Mouse (Mus musculus) G1E (cell line): Measurements from ENCODE around the gene Slc25a13. TPM values are rescaled to one million over a fixed set of nuclear protein-coding genes. Genes with fewer than 3 reads are reported as not detected.

Source experiments
- ATAC-seq: 2 replicates; pipeline ENCODE4 v1.8.0; 2016; ENCODE audit warnings: mild to moderate bottlenecking; ENCODE audit not compliant: insufficient number of reproducible peaks, poor library complexity, low FRiP score, severe bottlenecking; ENCODE audit errors: extremely low read depth
- DNase-seq: peaks from one replicate; pipeline ENCODE4 v3.0.0; 2012; ENCODE audit warnings: low spot score
- H3K27me3 ChIP-seq: 2 replicates; pipeline ENCODE4 v1.6.1; 2012; ENCODE audit warnings: mild to moderate bottlenecking, low read length, inconsistent platforms; ENCODE audit not compliant: insufficient read depth
- H3K36me3 ChIP-seq: replicated peaks from 2 replicates; pipeline ENCODE3; 2012; ENCODE audit warnings: mild to moderate bottlenecking, inconsistent platforms
- H3K4me1 ChIP-seq: 2 replicates; pipeline ENCODE4 v1.6.1; 2012; ENCODE audit warnings: low read depth, low read length, inconsistent platforms, mixed read lengths; ENCODE audit not compliant: insufficient read depth
- H3K4me3 ChIP-seq: 2 replicates; pipeline ENCODE4 v1.5.1; 2012; ENCODE audit warnings: low read depth, mild to moderate bottlenecking, inconsistent platforms, low read length, moderate library complexity, mixed read lengths
- H3K9me3 ChIP-seq: replicated peaks from 2 replicates; pipeline ENCODE4 v1.6.1; 2012; ENCODE audit warnings: inconsistent platforms
- CTCF ChIP-seq: IDR thresholded peaks from 2 replicates; pipeline ENCODE4 v1.5.1; 2012; ENCODE audit warnings: low read depth, low read length, inconsistent platforms, mixed read lengths
- GATA1 ChIP-seq: IDR thresholded peaks from 2 replicates; pipeline ENCODE4 v1.6.1; 2012; ENCODE audit warnings: borderline replicate concordance, low read length, inconsistent platforms, mixed read lengths
- GATA2 ChIP-seq: IDR thresholded peaks from 2 replicates; pipeline ENCODE4 v1.6.1; 2012; ENCODE audit warnings: low read depth, low read length, inconsistent platforms, borderline replicate concordance
- POLR2AphosphoS5 ChIP-seq: IDR thresholded peaks from 2 replicates; pipeline ENCODE4 v1.6.1; 2012; ENCODE audit warnings: low read depth, low read length, inconsistent platforms; ENCODE audit not compliant: insufficient replicate concordance
- TAL1 ChIP-seq: conservative IDR thresholded peaks from 2 replicates; pipeline ENCODE4 v1.6.1; 2012; ENCODE audit warnings: low read depth, low read length, inconsistent platforms, mixed read lengths
- polyA plus RNA-seq: library from polyadenylated mRNA; stranded (reverse); fragments of >175 nt; gene quantifications from 2 replicates; pipeline ENCODE4 v1.2.3, GENCODE M21; 2012
- total RNA-seq, 2 experiments: library from RNA; stranded (forward) in 1 of 2; stranded (reverse) in 1 of 2; fragments of 200-1000 nt in 1 of 2; fragments of >200 nt in 1 of 2; fragmentation: Nextera tagmentation in 1 of 2; gene quantifications; 2 replicates each; pipeline ENCODE4 v1.2.3; 2014 to 2017

The Slc25a13 gene
- total and polyA plus RNA-seq, 3 experiments: 6.6 to 52.7 (median 24.6) TPM

GRCm38 (mm10) chr6:6242114-6242513 is 25.1 kb upstream of the Slc25a13 start:
- no peaks in the 10 kb centered on the region for H3K9me3 ChIP-seq
- no peaks in the 10 kb centered on the region for H3K4me1 ChIP-seq
- no peak overlapping the region for H3K4me3 ChIP-seq
- DNase-seq: no peak
- H3K36me3 ChIP-seq: no peaks in the 10 kb centered on the region
- peaks cover 6% of the 10 kb centered on the region for H3K27me3 ChIP-seq
- ATAC-seq: no peak
- no peak for TF ChIP-seq GATA2
- TF ChIP-seq TAL1: no peak
- TF ChIP-seq CTCF: no peak
- TF ChIP-seq POLR2AphosphoS5: no peak
- TF ChIP-seq GATA1: no peak

GRCm38 (mm10) chr6:6236788-6237298 is 19.9 kb upstream of the Slc25a13 start:
- DNase-seq: no peak
- no peak for ATAC-seq
- Histone ChIP-seq H3K36me3 (no peaks in the 10 kb centered on the region), H3K27me3 (peaks cover 17% of the 10 kb centered on the region), H3K4me3 (no peak overlapping the region), H3K9me3 (no peaks in the 10 kb centered on the region), H3K4me1 (no peaks in the 10 kb centered on the region)
- no peak for TF ChIP-seq POLR2AphosphoS5
- no peak for TF ChIP-seq TAL1
- TF ChIP-seq GATA2: no peak
- TF ChIP-seq GATA1: no peak
- no peak for TF ChIP-seq CTCF

- H3K4me1 ChIP-seq: no peaks in the 10 kb centered on the region
- H3K4me3 ChIP-seq: no peak overlapping the region
- DNase-seq (no peak), ATAC-seq (no peak)
- TF ChIP-seq GATA2: no peak
- TF ChIP-seq TAL1: no peak
- no peaks in the 10 kb centered on the region for H3K9me3 ChIP-seq
- no peaks in the 10 kb centered on the region for H3K36me3 ChIP-seq
- H3K27me3 ChIP-seq: peaks cover 21% of the 10 kb centered on the region
Observed at GRCm38 (mm10) chr6:6230262-6230661, 13.3 kb upstream of the Slc25a13 start.

- no peaks in the 10 kb centered on the region for H3K36me3 ChIP-seq
- no peak overlapping the region for H3K4me3 ChIP-seq
- H3K27me3 ChIP-seq: peaks cover 39% of the 10 kb centered on the region
- H3K4me1 ChIP-seq: 0 out of 2 replicates have a peak, but pooled peaks cover 3% of the 10 kb centered on the region
- ATAC-seq (no peak), DNase-seq (no peak)
- no peaks in the 10 kb centered on the region for H3K9me3 ChIP-seq
- no peak for TF ChIP-seq TAL1
- no peak for TF ChIP-seq POLR2AphosphoS5
- no peak for TF ChIP-seq GATA2
- TF ChIP-seq GATA1: no peak
- no peak for TF ChIP-seq CTCF
Observed at GRCm38 (mm10) chr6:6222721-6223120, 5.7 kb upstream of the Slc25a13 start.

- no peak for DNase-seq
- Histone ChIP-seq H3K4me3 (no peak overlapping the region), H3K9me3 (no peaks in the 10 kb centered on the region), H3K36me3 (no peaks in the 10 kb centered on the region), H3K4me1 (peaks cover 16% of the 10 kb centered on the region), H3K27me3 (peaks cover 32% of the 10 kb centered on the region)
- no peak for TF ChIP-seq POLR2AphosphoS5
- TF ChIP-seq TAL1: no peak
- no peak for TF ChIP-seq CTCF
- TF ChIP-seq GATA2: no peak
- TF ChIP-seq GATA1: no peak
- ATAC-seq: no peak
Observed at GRCm38 (mm10) chr6:6220574-6220973, 3.6 kb upstream of the Slc25a13 start.

- no peak for TF ChIP-seq GATA2
- no peak for TF ChIP-seq GATA1
- no peak for TF ChIP-seq CTCF
- no peak for TF ChIP-seq TAL1
- no peak for TF ChIP-seq POLR2AphosphoS5
- no peak for ATAC-seq
- Histone ChIP-seq H3K9me3 (no peaks in the 10 kb centered on the region), H3K4me1 (peaks cover 21% of the 10 kb centered on the region), H3K27me3 (peaks cover 24% of the 10 kb centered on the region), H3K36me3 (no peaks in the 10 kb centered on the region), H3K4me3 (no peak overlapping the region)
- DNase-seq: no peak
Observed at GRCm38 (mm10) chr6:6219661-6220370, 2.8 kb upstream of the Slc25a13 start.
